Mouse (Mus musculus) mouse embryonic stem cell (cell line): ENCODE data around the gene Gpbar1.

Experiments
- in situ Hi-C, 2 experiments: fragments of 300-500 bp; cut with MboI; formaldehyde crosslinking; loops; 1 replicate in 1 of 2; 3 replicates in 1 of 2; pipeline ENCODE4 v1.14.3; 2019 to 2020; ENCODE audit warnings: low sequenced_read_pairs in 2 of 2, low pct_unique_long_range_greater_than_20kb in 1 of 2, mixed read lengths in 1 of 2; ENCODE audit not compliant: unreplicated experiment in 1 of 2

The Gpbar1 gene

DNA sequence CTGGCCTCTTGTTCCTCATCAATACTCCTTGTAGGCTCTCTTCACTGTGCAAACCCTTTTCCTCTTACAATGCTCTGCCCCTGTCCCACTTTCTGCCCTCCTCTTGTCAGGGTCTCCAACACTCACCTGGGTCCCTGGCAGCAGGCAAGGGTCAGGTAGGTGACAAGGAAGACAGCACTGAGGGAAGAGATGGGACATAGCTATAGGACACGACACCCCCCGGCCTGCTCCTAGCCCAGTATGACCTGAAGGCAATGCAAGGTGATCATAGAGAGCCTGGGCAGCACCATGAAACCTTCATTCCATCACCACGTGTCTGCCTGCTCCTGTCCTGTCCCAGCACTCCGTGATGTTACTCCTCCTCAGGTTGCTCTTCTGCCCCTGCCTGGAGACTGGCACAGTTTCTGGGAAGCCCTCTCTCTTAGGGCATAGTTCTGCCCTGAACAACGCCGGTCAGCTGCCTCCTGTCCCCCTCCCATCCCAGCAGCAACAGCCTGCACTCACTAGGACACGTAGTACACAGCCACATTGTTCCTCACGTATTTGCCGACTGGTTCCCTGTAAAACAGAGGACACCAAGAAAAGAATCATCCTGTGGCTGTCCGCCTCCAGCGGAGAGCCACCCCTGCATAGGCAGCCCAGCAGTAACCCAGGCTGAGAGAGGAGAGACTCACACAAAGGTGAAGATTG is 14.1 kb downstream of the Gpbar1 start:
- in situ Hi-C loops, result no loop called here

DNA sequence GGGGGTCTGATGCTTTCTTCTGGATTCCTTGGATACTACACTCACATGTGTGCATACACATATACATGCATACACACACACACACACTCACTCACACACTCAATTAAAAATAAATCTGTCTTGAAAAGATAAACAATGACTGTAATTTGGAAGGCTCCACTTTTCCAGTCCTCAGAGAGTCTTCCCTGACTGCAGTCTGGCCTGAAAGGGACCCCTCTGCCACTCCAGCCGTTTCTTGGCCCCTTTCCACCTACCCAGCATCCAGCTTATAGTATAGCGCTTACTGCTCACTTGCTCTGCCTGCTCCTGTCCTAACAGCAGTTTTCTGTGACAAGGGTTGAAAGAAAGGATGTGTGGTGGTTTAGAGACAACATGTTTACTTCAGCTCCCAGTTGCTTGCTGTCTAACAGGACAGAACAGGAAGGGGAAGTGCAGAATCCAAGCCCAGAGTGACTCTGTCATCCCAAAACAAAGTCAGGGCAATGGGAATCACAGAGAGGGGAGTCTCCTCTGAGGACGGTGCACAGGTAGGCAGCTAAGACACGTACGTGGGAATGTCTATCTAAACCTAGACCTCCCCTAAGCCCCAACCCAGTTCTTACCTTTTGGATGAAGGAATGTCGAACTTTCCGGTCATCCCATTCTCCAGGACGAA is 15.1 kb downstream of the Gpbar1 start:
- in situ Hi-C loops, result no loop called here

DNA sequence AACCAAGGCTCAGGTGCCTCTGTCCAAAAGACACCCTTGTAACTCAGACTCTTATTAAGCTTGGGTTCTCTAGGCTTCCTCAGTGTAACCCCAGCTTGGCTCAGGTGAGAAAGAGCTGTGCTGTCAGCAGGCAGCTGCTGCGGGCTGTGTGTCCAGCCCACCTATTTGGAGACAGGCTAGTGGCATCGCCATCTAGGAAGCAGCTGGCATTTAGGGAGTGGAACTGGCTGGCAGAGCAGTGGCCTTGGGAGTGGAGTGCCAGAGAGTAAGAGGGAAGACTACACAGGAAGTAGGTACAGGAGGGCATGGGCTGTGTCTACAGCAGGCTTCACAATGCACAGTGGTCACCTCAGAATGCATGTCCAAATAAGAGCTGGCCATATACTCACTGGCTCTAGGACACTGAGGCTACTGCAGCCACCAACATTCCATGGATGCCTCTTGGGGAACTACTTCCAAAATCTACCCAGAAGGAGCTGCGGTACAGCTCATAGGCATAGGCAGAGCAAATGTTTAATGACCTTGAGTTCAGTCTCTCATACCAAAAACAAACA is 15.8 kb downstream of the Gpbar1 start:
- in situ Hi-C loops, result no loop called here

DNA sequence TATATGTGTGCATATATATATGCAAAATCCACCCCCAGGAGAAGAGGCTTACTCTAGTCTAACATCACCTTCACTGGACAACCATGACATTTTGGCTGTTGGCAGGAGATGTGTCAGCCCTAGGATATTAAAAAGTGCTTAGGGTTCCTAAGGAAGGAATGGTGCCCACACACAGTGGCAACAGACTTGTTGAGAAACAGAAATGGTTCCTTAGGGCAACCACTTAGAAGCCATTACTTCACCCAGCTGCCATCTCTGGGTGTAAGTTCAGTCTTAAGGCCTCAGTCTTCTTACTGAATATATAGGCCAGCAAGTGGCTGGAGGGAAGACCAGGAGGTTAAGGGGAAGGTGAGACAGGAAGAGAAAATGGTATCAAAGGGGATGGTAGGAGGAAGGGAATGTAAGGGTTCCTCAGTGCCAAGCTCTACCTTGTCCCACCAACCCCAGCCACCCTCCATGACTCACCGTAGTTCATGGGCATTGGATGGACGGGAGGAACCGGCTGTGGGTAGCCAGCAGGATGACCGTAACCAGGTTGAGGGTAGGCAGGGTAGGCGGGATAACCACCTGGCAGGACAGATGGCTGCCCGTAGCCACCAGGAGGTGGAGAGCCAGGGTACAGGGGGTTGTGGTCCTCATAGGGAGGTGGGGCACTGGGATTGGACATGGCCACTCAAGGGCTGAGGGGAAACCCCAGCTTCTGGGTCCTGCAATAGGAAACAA is 16.5 kb downstream of the Gpbar1 start:
- in situ Hi-C loops, result no loop called here

DNA sequence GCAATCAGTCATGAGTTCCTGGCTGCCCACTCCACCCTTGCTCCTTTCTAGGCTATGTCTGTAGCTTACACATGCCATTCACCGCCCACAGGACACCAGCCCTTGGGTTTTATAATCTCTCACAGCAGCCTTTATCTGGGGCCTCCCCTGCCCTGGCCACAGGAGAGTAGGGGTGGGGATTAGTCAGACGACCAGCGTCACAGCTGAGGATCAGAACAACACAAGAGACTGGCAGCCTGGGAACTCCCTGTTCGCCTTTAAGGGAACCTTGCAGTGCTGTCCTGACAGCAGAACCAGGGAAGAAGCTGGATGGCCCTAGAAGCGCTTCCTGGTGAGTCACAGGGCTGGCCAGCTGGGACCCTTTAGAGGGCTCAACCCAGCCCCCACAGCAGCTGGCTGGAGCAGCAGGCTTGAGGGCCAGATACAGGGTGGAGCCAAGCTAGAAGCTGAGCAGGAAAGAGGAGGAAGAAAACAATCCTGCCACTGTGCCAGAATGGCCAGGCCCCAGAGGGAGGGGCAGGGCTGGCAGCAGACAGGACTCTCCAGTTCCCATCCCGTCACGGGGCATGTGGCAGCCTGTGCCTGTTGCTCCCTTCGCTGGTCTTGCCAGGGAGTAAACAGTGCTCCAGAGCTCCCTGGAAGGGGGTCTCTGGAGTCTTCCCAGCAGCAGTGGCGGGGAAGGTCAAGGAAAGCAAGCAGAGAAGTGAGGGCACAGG is 17.3 kb downstream of the Gpbar1 start:
- in situ Hi-C loops, result no loop called here

DNA sequence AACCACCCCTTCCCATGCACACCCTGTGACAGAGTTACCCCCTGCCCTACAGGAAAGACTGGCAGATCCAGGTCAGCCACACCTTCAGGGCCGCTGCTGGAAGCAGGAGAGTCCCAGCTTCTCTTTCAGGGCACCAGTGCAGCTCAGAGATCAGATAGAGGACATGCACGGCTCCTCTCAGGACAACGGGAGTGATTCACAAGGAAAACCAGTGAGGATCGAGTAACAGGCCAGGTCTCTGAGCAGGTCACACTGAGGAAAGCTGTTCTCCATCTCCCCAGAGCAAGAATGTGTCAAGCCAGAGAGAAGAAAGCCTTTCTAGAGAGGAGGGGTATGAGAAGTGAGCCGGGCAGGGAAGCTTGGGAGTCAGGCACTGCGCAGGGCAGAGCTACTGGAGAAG is 18.1 kb downstream of the Gpbar1 start:
- in situ Hi-C loops, result no loop called here

DNA sequence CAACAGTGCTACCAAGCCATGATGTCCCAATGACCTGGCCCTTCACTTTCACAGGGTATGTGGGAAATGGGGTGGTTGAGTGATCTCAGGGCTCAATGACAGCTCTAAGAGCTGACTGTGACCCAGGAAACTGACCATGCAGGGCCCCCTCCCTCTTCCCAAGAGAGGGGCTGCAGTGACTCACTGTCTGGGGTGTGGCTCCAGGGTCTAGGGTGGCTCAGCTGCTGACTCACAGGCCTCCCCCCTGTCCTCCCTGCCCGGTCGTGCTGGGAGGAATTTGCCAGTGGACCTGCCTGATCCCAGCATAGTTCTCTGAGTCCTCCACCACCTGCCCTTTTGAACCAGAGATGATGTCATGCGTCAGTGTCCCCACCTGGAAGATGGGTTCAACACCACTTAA is 18.9 kb downstream of the Gpbar1 start:
- in situ Hi-C loops, result no loop called here

DNA sequence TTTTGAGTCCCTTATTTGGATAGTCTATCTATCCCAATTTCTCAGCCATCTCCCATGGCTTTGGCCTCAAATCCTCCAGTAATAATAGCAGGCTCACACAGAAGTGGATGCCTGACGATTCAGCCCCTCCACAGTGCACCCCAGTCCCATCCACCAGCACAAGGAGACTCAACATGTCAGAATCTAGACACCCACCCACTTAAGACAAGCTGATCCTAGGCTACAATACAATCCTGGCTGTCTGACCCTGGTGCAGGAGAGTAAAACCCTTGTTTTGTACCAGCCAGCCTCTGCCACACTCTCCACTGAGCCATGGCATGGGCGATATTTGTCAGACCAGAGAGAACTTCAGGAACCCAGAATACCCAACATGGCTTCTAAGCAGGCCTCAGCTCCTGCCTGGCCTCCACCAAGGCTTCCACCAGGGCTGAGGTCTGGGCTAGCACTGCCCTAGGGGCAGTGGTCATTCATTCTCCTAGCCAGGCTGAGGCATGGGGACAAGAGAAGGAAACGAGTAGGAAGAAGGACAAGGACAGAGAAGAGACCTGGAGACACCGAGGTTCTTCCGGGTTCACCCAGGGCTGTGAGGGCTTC is 19.9 kb downstream of the Gpbar1 start:
- in situ Hi-C loops, result no loop called here

DNA sequence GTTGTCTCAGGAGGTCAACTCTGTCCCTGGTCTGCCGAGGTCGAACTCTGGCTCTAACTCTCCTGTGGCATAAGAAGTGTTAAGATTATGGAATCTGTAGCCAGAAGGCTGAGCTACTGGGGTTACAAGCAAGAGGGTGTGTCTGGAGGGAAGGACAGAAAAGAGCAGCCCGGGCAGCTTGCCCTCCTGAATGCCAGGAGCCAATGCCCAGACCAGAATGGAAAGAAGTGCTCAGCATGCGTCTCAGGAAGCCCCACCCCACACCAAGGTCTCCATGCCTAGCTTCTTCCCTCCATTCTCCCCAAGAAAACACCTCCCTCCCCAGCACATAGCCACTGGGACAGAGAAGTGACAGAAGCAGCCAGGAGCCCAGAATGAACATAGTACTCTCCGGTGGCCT is 20.6 kb downstream of the Gpbar1 start:
- in situ Hi-C loops, result no loop called here

DNA sequence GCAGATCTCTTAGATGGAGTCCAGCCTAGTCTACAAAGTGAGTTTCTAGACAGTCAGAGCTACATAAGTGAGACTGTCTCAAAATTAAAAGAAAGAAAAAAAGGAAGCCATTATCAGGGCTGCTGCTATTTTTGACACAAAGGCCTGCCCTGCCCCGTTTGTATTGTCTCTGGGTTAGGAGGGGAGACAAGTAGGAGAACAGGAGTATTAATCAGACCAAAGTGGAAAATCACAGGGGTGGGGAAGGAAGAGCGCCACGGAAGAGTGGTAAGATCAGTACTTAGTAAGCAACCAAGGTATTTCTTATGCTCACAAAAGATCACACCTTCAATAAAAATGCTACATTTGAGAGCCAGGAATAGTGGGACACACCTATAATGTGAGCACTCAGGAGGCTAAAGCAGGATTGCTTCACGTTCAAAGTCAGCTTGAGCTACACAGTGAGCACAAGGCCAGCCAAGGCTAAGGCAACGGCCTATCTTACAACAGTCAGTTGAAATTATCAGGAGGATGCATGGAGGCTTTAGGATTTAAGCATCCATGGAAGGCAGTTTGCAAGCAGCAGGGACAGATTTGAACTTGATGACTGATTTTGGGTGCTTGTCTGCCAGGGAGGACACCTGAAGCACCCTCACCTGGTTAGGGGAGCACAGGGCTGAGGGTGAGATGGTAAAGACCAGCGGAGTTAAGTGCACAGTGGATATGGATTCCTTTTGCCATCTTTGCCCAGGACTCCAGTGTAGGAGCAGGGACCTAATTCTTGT is 22.2 kb downstream of the Gpbar1 start:
- in situ Hi-C loops, result no loop called here

DNA sequence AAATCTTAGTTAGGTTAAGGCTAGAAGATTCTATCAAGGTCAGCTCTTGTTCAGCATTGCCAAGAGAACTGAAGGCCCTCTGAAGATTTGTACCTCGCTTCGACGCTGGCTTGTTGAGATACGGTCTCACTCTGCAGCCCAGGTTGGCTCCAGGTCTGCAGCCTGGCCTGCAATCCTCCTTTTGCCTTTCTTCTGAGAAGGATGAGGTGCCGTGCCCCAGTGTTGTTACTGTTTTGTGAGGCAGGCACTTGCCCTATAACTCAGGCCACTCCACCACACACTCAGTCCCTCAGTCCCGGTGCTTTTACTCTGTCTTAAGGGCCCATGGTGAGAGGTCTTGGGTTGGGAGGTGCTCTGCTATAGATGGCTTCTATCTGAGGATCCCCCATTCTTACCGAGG is 23.9 kb downstream of the Gpbar1 start:
- in situ Hi-C loops, result no loop called here

DNA sequence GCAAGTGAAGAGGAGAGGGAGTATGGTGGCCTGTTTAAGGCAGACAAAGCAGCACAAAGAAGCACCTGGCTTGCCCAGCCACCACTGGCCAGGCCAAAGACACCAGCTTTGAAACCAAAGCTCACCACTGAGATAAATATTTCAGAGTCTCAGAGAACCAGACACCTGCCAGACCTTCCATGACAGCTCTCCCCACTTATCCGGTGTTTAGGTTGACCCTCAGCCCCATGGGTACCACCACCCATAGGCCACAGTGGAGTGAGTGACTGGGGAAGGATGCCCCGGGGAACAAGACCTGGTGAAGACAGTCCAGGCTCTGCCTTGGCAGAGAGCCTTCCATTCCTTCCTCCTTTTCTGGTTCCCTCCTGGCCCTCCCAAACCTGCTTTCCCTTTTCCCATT is 24.5 kb downstream of the Gpbar1 start:
- in situ Hi-C loops, result no loop called here

DNA sequence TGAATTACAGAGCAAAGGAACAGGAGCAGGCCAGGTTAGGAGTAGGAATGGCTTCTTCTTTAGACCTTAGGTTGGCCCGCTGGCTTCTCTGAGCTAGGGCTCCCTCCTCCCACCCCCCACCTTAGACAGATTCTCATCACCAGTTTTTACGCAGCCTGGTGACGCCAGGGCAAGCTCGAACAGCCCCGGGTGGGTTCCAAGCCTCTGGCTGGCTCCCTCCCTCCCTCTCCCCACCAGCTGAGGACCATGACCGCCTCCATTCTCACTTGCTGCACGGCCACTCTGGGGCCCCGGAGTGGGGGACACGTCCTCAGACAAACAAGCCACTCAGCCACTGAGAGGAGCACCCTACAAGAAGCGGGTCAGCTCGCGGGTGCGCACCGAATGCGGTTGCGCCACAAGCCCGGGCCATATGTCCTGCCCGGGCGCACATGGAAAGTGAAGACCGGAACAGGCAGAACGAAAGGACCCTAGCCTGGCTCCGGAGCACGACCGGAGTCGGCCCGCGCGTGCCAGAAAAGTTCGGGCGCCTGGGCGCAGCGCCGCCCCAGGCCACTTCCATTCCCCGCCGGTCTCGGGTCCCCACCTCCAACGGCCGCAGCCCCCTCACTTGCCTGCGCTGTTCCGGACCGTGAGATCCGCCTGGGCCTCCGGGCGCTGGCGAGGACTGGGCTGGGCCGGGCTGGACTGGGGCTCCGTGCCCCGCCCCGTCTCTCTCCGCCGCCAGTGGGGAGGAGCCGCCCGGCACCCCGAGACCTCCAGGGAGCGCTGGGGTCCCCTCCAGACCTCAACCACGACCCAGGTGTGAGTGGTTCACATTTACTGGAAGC is 25.4 kb downstream of the Gpbar1 start:
- in situ Hi-C loops, result no loop called here

DNA sequence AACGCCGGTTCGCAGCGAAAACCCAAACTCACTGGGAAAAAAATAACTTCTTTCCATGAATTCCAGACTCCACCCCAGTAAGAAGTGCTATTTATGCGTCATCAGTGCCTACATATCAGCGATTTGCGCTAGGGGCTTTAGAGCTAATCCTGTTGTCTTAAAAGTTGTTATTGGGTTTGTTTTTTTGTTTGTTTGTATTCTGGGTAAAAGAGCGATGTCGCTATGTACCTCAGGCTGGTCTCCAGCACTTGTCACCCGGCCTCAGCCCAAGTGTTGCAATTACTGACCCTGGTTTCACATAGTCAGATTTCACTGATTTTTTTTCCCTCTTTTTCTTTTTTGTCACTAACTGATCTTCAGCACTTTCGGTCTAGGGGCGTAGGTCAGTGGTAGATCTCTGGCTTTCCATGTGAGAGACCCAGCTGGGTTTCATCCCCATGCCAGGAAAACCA is 26.0 kb downstream of the Gpbar1 start:
- in situ Hi-C loops, result no loop called here

DNA sequence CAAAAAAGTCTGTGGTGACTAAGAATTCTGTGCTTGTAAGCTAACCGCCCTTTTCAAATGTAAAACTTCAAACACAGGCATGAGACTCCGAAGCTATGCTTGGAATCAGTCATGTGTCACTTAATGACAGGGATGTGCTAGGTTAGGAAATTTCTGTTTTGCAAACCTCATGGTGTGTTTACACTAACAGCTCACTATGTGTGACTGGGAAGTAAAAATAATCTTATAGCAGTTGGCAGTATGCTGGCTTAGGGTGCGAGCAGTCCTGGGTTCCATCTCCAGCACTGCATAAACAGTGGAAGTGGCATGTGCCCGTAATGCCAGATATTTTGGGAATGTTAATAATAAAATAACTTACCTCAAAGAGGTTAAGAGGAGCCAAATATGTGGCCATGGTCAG is 26.6 kb downstream of the Gpbar1 start:
- in situ Hi-C loops, result no loop called here

DNA sequence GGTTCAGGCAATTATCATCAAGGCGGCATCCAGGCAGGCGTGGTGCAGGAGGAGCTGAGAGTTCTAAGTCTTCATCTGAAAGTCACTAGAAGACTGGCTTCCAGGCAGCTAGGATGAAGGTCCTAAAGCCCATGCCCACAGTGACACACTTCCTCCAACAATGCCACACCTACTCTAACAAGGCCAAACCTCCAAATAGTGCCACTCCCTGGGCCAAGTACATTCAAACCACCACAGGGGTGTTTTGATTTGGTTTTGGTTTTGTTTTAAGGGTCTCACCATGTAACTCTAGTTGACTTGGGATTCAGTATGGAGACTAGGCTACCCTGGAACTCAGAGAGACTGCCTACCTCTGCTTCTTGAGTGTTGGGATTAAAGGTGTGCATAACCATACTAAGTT is 27.2 kb downstream of the Gpbar1 start, which contains the start of gene Tmbim1:
TSS of gene Tmbim1 (minus strand) at position 101 of the 400 bp plus-strand sequence.
- in situ Hi-C loops, result no loop called here

DNA sequence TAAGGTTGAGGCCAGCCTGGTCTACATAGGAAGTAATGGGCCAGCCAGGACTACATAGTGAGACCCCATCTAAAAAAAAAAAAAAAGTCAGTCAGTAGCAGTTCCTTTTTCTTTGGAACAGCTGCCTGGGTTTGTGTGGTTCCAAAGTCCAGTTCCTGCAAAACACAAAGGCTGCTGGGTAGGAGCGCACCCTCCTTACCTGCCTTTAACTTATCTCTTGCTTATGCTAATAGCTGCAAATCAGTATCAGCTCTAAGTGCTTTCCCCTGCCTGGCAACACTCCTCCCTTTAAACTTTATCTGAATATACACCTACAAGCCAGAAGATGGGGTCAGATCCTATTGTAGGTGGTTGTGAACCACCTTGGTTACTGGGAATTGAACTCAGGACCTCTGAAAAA is 28.8 kb downstream of the Gpbar1 start:
- in situ Hi-C loops, result no loop called here
